Mouse (Mus musculus) large intestine, adult 2 months (tissue): Measurements from ENCODE around the gene Atp9a. TPM values are rescaled to one million over a fixed set of nuclear protein-coding genes. Genes with fewer than 3 reads are reported as not detected.
A peak's percentile ranks its signal among the peaks of the same experiment; 100 is the strongest.

Experiments
- DNase-seq: peaks from one replicate; pipeline ENCODE4 v3.0.0-alpha.2; 2012; ENCODE audit warnings: low read depth, low spot score
- WGBS: fragments of 180-500 bp; shearing (Covaris S2); methylation state at CpG from one replicate; pipeline ENCODE4 v1.1.7; 2018; 5-methylcytosine and 5-hydroxymethylcytosine counted together
- polyA plus RNA-seq: library from polyadenylated mRNA; depleted of rRNA; stranded (reverse); fragments of >200 nt; gene quantifications from 2 replicates; pipeline ENCODE4 v1.2.3, GENCODE M21; 2012

Gene Atp9a
- polyA plus RNA-seq, 1 experiment = 148 TPM

- 92% methylated on average over 12 of the region's 12 CpGs for WGBS
- DNase-seq = no peak
These were observed 54.9 kb downstream of the Atp9a start for GRCm38 (mm10) chr2:168687326-168687725.

- WGBS = 95% methylated on average over 9 of the region's 9 CpGs
- DNase-seq = no peak
These were observed 56.3 kb downstream of the Atp9a start for GRCm38 (mm10) chr2:168685909-168686308.

- 90% methylated on average over 3 of the region's 3 CpGs for WGBS
- no peak for DNase-seq
These were observed 57.5 kb downstream of the Atp9a start for GRCm38 (mm10) chr2:168684695-168685094.

GRCm38 (mm10) chr2:168683520-168684150 lies 58.6 kb downstream of the Atp9a start:
- 58% methylated on average over 15 of the region's 15 CpGs for WGBS
- no peak for DNase-seq

GRCm38 (mm10) chr2:168682721-168683120 lies 59.5 kb downstream of the Atp9a start:
- 79% methylated on average over 2 of the region's 2 CpGs for WGBS
- no peak for DNase-seq

- WGBS = 94% methylated on average over 9 of the region's 9 CpGs
These were observed 60.7 kb downstream of the Atp9a start for GRCm38 (mm10) chr2:168681531-168681930.

GRCm38 (mm10) chr2:168679381-168680199 lies 62.6 kb downstream of the Atp9a start:
- DNase-seq = no peak
- 89% methylated on average over 19 of the region's 19 CpGs for WGBS

More at GRCm38 (mm10) chr2:168681531-168681930, 60.7 kb downstream of the Atp9a start:
- DNase-seq = no peak

- WGBS = 89% methylated on average over 15 of the region's 15 CpGs
- no peak for DNase-seq
These were observed 63.4 kb downstream of the Atp9a start for GRCm38 (mm10) chr2:168678662-168679294.

- peak; percentile 40 for DNase-seq
- 33% methylated on average over 9 of the region's 9 CpGs for WGBS
These were observed 64.6 kb downstream of the Atp9a start for GRCm38 (mm10) chr2:168677650-168678049.

- DNase-seq = no peak
- WGBS = 87% methylated on average over 9 of the region's 9 CpGs
These were observed 70.5 kb downstream of the Atp9a start for GRCm38 (mm10) chr2:168671724-168672123.

- no peak for DNase-seq
- 86% methylated on average over 14 of the region's 14 CpGs for WGBS
These were observed 72.0 kb downstream of the Atp9a start for GRCm38 (mm10) chr2:168670241-168670640.

- WGBS = 76% methylated on average over 13 of the region's 13 CpGs
- no peak for DNase-seq
These were observed 72.4 kb downstream of the Atp9a start for GRCm38 (mm10) chr2:168669762-168670161.

GRCm38 (mm10) chr2:168667745-168668144 lies 74.5 kb downstream of the Atp9a start:
- DNase-seq = no peak
- whole genome bisulfite sequencing = 90% methylated on average over 13 of the region's 13 CpGs

- WGBS = 81% methylated on average over 4 of the region's 4 CpGs
- no peak for DNase-seq
These were observed 76.5 kb downstream of the Atp9a start for GRCm38 (mm10) chr2:168665680-168666079.

GRCm38 (mm10) chr2:168663716-168664115 lies 78.5 kb downstream of the Atp9a start:
- DNase-seq = no peak
- WGBS = 76% methylated on average over 5 of the region's 5 CpGs

- 88% methylated on average over 7 of the region's 7 CpGs for whole genome bisulfite sequencing
- no peak for DNase-seq
These were observed 79.0 kb downstream of the Atp9a start for GRCm38 (mm10) chr2:168663216-168663615.

GRCm38 (mm10) chr2:168661802-168662201 lies 80.4 kb downstream of the Atp9a start:
- WGBS = 85% methylated on average over 15 of the region's 15 CpGs
- no peak for DNase-seq

- DNase-seq = no peak
- 74% methylated on average over 5 of the region's 5 CpGs for WGBS
These were observed 81.9 kb downstream of the Atp9a start for GRCm38 (mm10) chr2:168660344-168660743.

GRCm38 (mm10) chr2:168658551-168658950 lies 83.7 kb downstream of the Atp9a start:
- DNase-seq = no peak
- WGBS = 62% methylated on average over 11 of the region's 11 CpGs

- no peak for DNase-seq
- 57% methylated on average over 16 of the region's 16 CpGs for WGBS
These were observed 85.5 kb downstream of the Atp9a start for GRCm38 (mm10) chr2:168656569-168657308.
